Mouse (Mus musculus): ENCODE results near the gene Fastkd3.

Fastkd3 gene

DNA sequence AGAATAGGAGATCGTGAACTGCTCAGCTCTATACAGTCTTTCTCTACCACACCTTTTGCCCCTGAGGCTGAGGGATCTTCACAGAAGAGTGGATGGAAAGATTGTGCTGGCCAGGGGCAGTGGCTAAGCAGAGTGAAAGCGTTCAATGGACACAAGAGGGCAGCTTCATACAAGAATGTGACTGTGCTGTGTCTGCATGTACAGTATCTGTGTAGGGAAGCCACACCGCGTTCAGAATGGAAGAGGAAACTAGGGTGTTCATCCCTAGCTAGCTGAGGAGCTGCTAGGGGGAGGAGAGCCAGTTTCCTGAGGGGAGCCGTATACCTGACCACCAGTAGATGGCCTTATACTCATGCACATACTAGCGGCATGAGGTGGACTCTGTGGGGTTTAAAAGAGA lies 40.8 kb downstream of the Fastkd3 start:
- DNase-seq, result no peak

GRCm38 (mm10) chr13:68627041-68627440 lies 45.0 kb downstream of the Fastkd3 start:
- no peak for DNase-seq
